Mouse (Mus musculus): ENCODE data around the gene Slc25a21.

DNA sequence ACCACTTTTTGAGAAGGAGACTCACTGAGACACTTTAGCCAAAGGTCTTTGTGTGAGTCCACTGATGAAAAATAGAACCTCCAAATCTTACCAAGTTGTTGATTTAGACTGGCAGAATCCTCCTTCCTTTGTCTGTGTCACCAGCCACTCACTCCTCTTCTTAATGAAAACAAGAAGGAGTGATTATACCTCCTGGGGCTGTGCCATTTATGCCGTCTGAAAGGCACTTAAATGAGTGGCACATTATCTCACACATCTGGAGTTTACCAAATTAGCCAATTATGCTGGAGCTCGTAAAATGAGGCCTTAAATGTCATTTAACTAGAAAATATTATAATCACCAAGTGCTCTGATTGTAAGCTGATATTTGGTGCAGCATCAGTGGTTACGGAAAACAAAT lies 345.8 kb downstream of the Slc25a21 start:
- no peak for TF ChIP-seq CTCF (IDR thresholded peaks at IDR 0.05; ENCODE audit: extremely low read depth, insufficient read depth, low read length)
- no peak for TF ChIP-seq POLR2A (IDR thresholded peaks at IDR 0.05; ENCODE audit: extremely low read depth, insufficient read depth, low read length)
